Mouse (Mus musculus): ENCODE measurements around the gene Plxna4.

- TF ChIP-seq CTCF (IDR thresholded peaks at IDR 0.05; ENCODE audit: insufficient read depth, low read depth, low read length): no peak
- no peak for TF ChIP-seq POLR2A (IDR thresholded peaks at IDR 0.05; ENCODE audit: insufficient read depth, low read depth, low read length)
These were observed 465.3 kb downstream of the Plxna4 start for GRCm38 (mm10) chr6:32122584-32123265.

All from olfactory bulb, adult 2 months (tissue).